Mouse (Mus musculus) liver, embryonic 15.5 days (tissue): ENCODE measurements around the gene Mrgpra1. TPM values are rescaled to one million over a fixed set of nuclear protein-coding genes. Genes with fewer than 3 reads are reported as not detected.

Source experiments
- polyA plus RNA-seq: library from polyadenylated mRNA; unstranded; fragments of >200 nt; fragmentation: Nextera tagmentation; extraction: Ambion mirVana; gene quantifications from 2 replicates; pipeline ENCODE4 v1.2.1, GENCODE M21; 2015

The Mrgpra1 gene
- polyA plus RNA-seq, 1 experiment from 2014 or later = not detected

Other genes with a start within 250 kb of the Mrgpra1 start
- gene Ptpn5, start 220.6 kb downstream of the Mrgpra1 start, polyA plus RNA-seq = 0.10 TPM in 1 of 2 replicates, not detected in the other
- gene Mrgpra6, start 149.3 kb downstream of the Mrgpra1 start, polyA plus RNA-seq = not detected in 2 replicates
- not detected in 2 replicates for gene Mrgpra9, start 101.4 kb downstream of the Mrgpra1 start, polyA plus RNA-seq
- 0.41 and 0.43 TPM in 2 replicates for gene Mrgpra2a, start 97.9 kb upstream of the Mrgpra1 start, polyA plus RNA-seq
- gene Mrgpra2b, start 174.6 kb upstream of the Mrgpra1 start, polyA plus RNA-seq = 2.3 and 2.5 TPM in 2 replicates
- gene Mrgpra3, start 247.1 kb upstream of the Mrgpra1 start, polyA plus RNA-seq = not detected in 2 replicates